Mouse (Mus musculus): ENCODE data around the gene Pex26. TPM values are rescaled to one million over a fixed set of nuclear protein-coding genes. Genes with fewer than 3 reads are reported as not detected.
A peak's percentile ranks its signal among the peaks of the same experiment; 100 is the strongest.

The Pex26 gene
- polyA plus RNA-seq, 1 experiment from 2014 or later: 5.6 TPM

- Histone ChIP-seq H3K27ac (peak within 1 kb of the TSS; percentile 35), H3K27me3 (peaks cover 13% of the 10 kb centered on the region), H3K9me3 (replicated peaks) (no peaks in the 10 kb centered on the region), H3K4me3 (peak within 1 kb of the TSS; percentile 76), H3K4me2 (peak within 1 kb of the TSS; percentile 69), H3K4me1 (replicated peaks) (peaks cover 4% of the 10 kb centered on the region), H3K36me3 (no peaks in the 10 kb centered on the region), H3K9ac (peak within 1 kb of the TSS; percentile 69)
- ATAC-seq (replicated peaks; ENCODE audit: insufficient number of reproducible peaks, insufficient read depth, low FRiP score, low read depth): peak; percentile 92
- 3% methylated on average over 35 of the region's 35 CpGs for WGBS
Measured at GRCm38 (mm10) chr6:121245127-121246036, 61.9 kb downstream of the Pex26 start, which contains the start of gene Usp18. Usp18 (plus strand) TSS chr6:121245906.

GRCm38 (mm10) chr6:121246037-121246361, 62.5 kb downstream of the Pex26 start:
- peaks cover 4% of the 10 kb centered on the region for H3K4me1 ChIP-seq (replicated peaks)
- no peak overlapping the region for H3K27ac ChIP-seq
- peak overlapping the region; percentile 69 for H3K4me2 ChIP-seq
- no peak for ATAC-seq (replicated peaks; ENCODE audit: insufficient number of reproducible peaks, insufficient read depth, low FRiP score, low read depth)
- no peaks in the 10 kb centered on the region for H3K36me3 ChIP-seq
- peak overlapping the region; percentile 76 for H3K4me3 ChIP-seq
- 7% methylated on average over 4 of the region's 4 CpGs for WGBS
- peaks cover 13% of the 10 kb centered on the region for H3K27me3 ChIP-seq
- H3K9ac ChIP-seq: peak overlapping the region; percentile 69
- no peaks in the 10 kb centered on the region for H3K9me3 ChIP-seq (replicated peaks)

Other genes with a start within 250 kb of the Pex26 start
- 25.0 and 26.6 TPM in 2 replicates for gene Mical3, start 52.7 kb upstream of the Pex26 start, polyA plus RNA-seq (2015; fragmentation: Nextera tagmentation; extraction: Ambion mirVana)
- gene Tuba8, start 27.0 kb downstream of the Pex26 start, polyA plus RNA-seq (2015; fragmentation: Nextera tagmentation; extraction: Ambion mirVana): 0.58 and 1.7 TPM in 2 replicates
- 1.7 and 3.6 TPM in 2 replicates for gene Usp18, start 62.2 kb downstream of the Pex26 start, polyA plus RNA-seq (2015; fragmentation: Nextera tagmentation; extraction: Ambion mirVana)
- 5.6 and 5.7 TPM in 2 replicates for gene Slc6a13, start 116.6 kb downstream of the Pex26 start, polyA plus RNA-seq (2015; fragmentation: Nextera tagmentation; extraction: Ambion mirVana)
- gene Slc6a12, start 159.4 kb downstream of the Pex26 start, polyA plus RNA-seq (2015; fragmentation: Nextera tagmentation; extraction: Ambion mirVana): not detected in 2 replicates

Data from heart, embryonic 15.5 days (tissue).